16 mouse cellular contexts compared by ENCODE assay signal in genomic region chr19:40815645-40816183, GRCm38 (mm10).
"Had no signal": no experiment of that assay in that cellular context is flagged by ENCODE, and none has a peak within 500 bp of the region (broad histone marks: within the 10 kb centered on the region; RNA-seq: fewer than 3 reads in every experiment).

No protein-coding gene starts in this region.

- DNase-seq: liver; liver, embryonic 13.5 days; liver, postnatal 0 days; right cerebral cortex, postnatal 14 days; thymus, adult 2 months; thymus, postnatal 25 days; thymus, postnatal 4 days had no signal

- H3K9me3 ChIP-seq: liver, embryonic 13.5 days; liver, embryonic 15.5 days; midbrain, embryonic 13.5 days; midbrain, embryonic 15.5 days; neural tube, embryonic 12.5 days; stomach, embryonic 15.5 days had no signal

- H3K9ac ChIP-seq: liver, embryonic 13.5 days; liver, embryonic 15.5 days; liver, postnatal 0 days; midbrain, embryonic 13.5 days; midbrain, embryonic 15.5 days; neural tube, embryonic 12.5 days; stomach, embryonic 15.5 days had no signal

- H3K27ac ChIP-seq: macrophage; midbrain, embryonic 13.5 days; midbrain, embryonic 15.5 days; neural tube, embryonic 12.5 days; stomach, embryonic 15.5 days; stomach, postnatal 0 days had no signal

- H3K27me3 ChIP-seq: liver, embryonic 13.5 days; liver, embryonic 15.5 days; midbrain, embryonic 13.5 days; midbrain, embryonic 15.5 days; neural tube, embryonic 12.5 days; stomach, embryonic 15.5 days had no signal

- ATAC-seq: liver, postnatal 0 days; midbrain, embryonic 13.5 days; midbrain, embryonic 15.5 days had no signal

- H3K36me3 ChIP-seq: liver, embryonic 13.5 days; liver, embryonic 15.5 days; midbrain, embryonic 13.5 days; midbrain, embryonic 15.5 days; neural tube, embryonic 12.5 days; stomach, embryonic 15.5 days had no signal

- H3K4me1 ChIP-seq: midbrain, embryonic 13.5 days; midbrain, embryonic 15.5 days; neural tube, embryonic 12.5 days; stomach, embryonic 15.5 days had no signal

- H3K4me3 ChIP-seq: liver, embryonic 13.5 days; liver, embryonic 15.5 days; midbrain, embryonic 13.5 days; midbrain, embryonic 15.5 days; neural tube, embryonic 12.5 days; stomach, embryonic 15.5 days had no signal

- H3K4me2 ChIP-seq: liver, embryonic 11.5 days; liver, embryonic 13.5 days; liver, embryonic 15.5 days; midbrain, embryonic 11.5 days; midbrain, embryonic 13.5 days; midbrain, embryonic 15.5 days; neural tube, embryonic 12.5 days; stomach, embryonic 15.5 days had no signal
